In the genomic region with DNA sequence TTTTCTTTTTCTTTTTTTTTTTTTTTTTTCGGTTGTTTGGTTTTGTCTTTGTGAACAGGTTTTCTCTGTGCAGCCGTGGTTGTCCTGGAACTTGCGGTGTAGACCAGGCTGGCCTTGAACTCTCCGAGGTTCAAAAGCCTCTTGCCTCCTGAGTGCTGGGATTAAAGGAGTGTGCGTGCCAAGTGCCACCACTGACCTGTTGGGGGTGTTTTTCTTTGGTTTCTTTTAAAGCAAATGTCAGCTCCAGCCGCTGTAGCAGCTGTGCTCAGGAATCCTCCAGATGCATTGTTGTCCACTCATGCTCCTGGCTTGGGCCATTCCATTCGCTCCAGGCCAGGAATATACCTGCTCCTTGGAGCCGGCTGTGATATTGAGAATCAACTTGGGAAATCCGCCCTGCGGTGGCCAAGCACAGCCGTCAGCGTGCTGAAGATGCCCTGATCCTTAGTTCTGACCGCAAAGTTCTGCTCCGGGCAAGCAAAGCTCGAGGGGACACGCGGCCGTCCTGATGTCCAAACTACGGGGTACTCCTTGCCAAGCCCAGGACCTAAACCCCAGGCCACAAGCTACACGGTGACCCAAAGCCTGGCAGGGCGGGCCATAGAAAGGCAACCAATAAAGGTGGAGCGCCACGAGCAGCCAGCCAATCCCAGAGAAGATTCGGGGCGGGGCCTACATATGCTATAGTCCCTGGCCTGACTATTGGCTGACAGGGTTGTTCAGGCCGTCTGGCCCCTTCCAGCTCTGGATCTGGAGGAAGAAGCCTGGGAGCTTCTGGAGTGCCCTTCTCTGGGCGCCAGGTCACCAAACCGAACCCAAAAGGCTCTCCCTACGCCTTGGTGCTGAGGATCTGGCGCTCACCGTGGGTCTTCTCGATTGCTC, we compare ENCODE assay signal across 8 mouse cellular contexts. TPM values are rescaled to one million over a fixed set of nuclear protein-coding genes. Genes with fewer than 3 reads are reported as not detected.
DNase-seq lines count a peak whose midpoint lies in the region; ATAC-seq and TF ChIP-seq lines count a peak whose summit lies in the region.

No protein-coding gene starts in this region.

- no peaks in the 10 kb centered on the region for H3K27me3 ChIP-seq in hindbrain, embryonic 10.5 days (ENCODE audit: insufficient read depth, poor library complexity, severe bottlenecking)
- no peaks in the 10 kb centered on the region for H3K27me3 ChIP-seq in lung, postnatal 0 days (replicated peaks; ENCODE audit: insufficient read depth, low read length)

- H3K4me1 ChIP-seq in hindbrain, embryonic 10.5 days (replicated peaks) = 0 out of 2 replicates have a peak, but pooled peaks cover 8% of the 10 kb centered on the region
- H3K4me1 ChIP-seq in lung, postnatal 0 days (ENCODE audit: insufficient read depth, low read depth, low read length) = no peaks in the 10 kb centered on the region

- no peak for TF ChIP-seq CTCF in lung, postnatal 0 days (IDR thresholded peaks at IDR 0.05)

- peak overlapping the region; percentile 44 for H3K4me3 ChIP-seq in hindbrain, embryonic 10.5 days
- peak overlapping the region; percentile 27 for H3K4me3 ChIP-seq in lung, postnatal 0 days (ENCODE audit: low read depth, low read length)

- peak overlapping the region; percentile 40 for H3K4me2 ChIP-seq in lung, postnatal 0 days (replicated peaks; ENCODE audit: low read depth, low read length)

- peak; percentile 99 for ATAC-seq in activated CD4-positive, CD25-positive, alpha-beta regulatory T cell, adult 4 months
- ATAC-seq in lung, postnatal 0 days = peak; percentile 97

- TF ChIP-seq EP300 in lung, postnatal 0 days (IDR thresholded peaks at IDR 0.05) = no peak

- DNase-seq in cerebellum, postnatal 14 days = peak; percentile 71 to 77
- peak; percentile 50 to 51 for DNase-seq in frontal cortex, postnatal 10 days (ENCODE audit: low spot score in 2 of 2)
- peak; percentile 76 for DNase-seq in hindbrain, embryonic 10.5 days (ENCODE audit: low spot score)
- DNase-seq in layer of hippocampus, postnatal 10 days (ENCODE audit: low spot score in 2 of 2) = peak; percentile 43 to 60
- DNase-seq in lung, postnatal 0 days (ENCODE audit: low spot score) = peak; percentile 81
- DNase-seq in ovary, postnatal 14 days (ENCODE audit: low spot score) = peak; percentile 29
- peak; percentile 74 for DNase-seq in thymus, postnatal 0 days (ENCODE audit: low spot score)

- peak overlapping the region; percentile 78 for H3K27ac ChIP-seq in hindbrain, embryonic 10.5 days
- H3K27ac ChIP-seq in lung, postnatal 0 days (ENCODE audit: low read length) = peak overlapping the region; percentile 9; the same call in 1 of the 2 replicates

- no peaks in the 10 kb centered on the region for H3K36me3 ChIP-seq in hindbrain, embryonic 10.5 days
- H3K36me3 ChIP-seq in lung, postnatal 0 days (ENCODE audit: insufficient read depth, low read length) = no peaks in the 10 kb centered on the region

- 62% methylated on average over 32 of the region's 32 CpGs for WGBS in hindbrain, embryonic 10.5 days
- WGBS in lung, postnatal 0 days = 60% methylated on average over 32 of the region's 32 CpGs

- no peak overlapping the region for H3K9ac ChIP-seq in lung, postnatal 0 days (replicated peaks; ENCODE audit: low read depth)

- no peaks in the 10 kb centered on the region for H3K9me3 ChIP-seq in hindbrain, embryonic 10.5 days
- no peaks in the 10 kb centered on the region for H3K9me3 ChIP-seq in lung, postnatal 0 days (ENCODE audit: low read length)

RNA-seq across cellular contexts. Expression of a gene that starts 58.0 kb away (rescaled TPM):
- 10 to 100 TPM in 1 of 2 experiments, 1 to 10 TPM in 1; 8.4 to 10.6 TPM for polyA plus RNA-seq in activated CD4-positive, CD25-positive, alpha-beta regulatory T cell, adult 4 months (2017; shearing (Covaris generic))
- 27.6 and 31.2 TPM in 2 replicates for polyA plus RNA-seq in hindbrain, embryonic 10.5 days (2016; fragmentation: Nextera tagmentation; extraction: Ambion mirVana)
- total RNA-seq in layer of hippocampus, postnatal 10 days (2021) = 100 to 1,000 TPM; 109 to 136 TPM
- 27.3 and 33.8 TPM in 2 replicates for polyA plus RNA-seq in lung, postnatal 0 days (2015; fragmentation: Nextera tagmentation; extraction: Ambion mirVana)
- 3.9 and 4.5 TPM in 2 replicates for polyA plus RNA-seq in thymus, postnatal 0 days (2015; fragmentation: Nextera tagmentation; extraction: Ambion mirVana)

Comparison
In these comparisons a context has a peak if more than half of its experiments do, and no peak if none do; other contexts are left out.
1. Peak in every context shown above with its lines: DNase-seq, ATAC-seq, H3K4me3 ChIP-seq and H3K27ac ChIP-seq.
2. DNase-seq: peak in every context shown above with its lines; median percentile 81 in lung, postnatal 0 days; 76 in hindbrain, embryonic 10.5 days; 74 in cerebellum, postnatal 14 days; 74 in thymus, postnatal 0 days; 52 in layer of hippocampus, postnatal 10 days; 50 in frontal cortex, postnatal 10 days; 29 in ovary, postnatal 14 days.